Mouse (Mus musculus) bone marrow macrophage, adult 2 months (primary cell): Measurements from ENCODE around the gene Iqce.

Experiments
- CTCF ChIP-seq: IDR thresholded peaks from 2 replicates; pipeline ENCODE4 v1.5.1; 2012; ENCODE audit warnings: low read depth, mild to moderate bottlenecking, low read length, moderate library complexity
- POLR2A ChIP-seq: IDR thresholded peaks from 2 replicates; pipeline ENCODE4 v1.6.1; 2012; ENCODE audit warnings: mild to moderate bottlenecking, low read depth, low read length, borderline replicate concordance

DNA sequence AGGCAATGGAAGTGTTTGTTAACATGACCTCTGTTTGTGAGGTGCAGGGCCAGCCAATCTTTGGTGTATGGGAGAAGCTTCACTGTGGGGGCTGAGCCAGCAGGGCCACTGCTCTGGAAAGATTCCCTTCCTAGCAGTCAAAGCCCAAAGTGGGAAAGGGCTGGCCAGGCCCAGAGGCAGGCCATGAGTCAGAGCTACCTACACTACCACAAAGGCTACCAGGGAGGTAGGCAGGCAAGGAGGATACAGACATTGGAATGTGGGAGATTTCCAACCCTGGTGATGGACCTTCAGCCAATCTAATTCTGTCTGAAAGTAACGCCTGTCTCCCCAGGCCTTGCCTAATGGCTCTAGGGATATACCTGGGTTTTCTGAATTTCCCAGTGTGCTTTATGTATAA, 21.2 kb downstream of the Iqce start:
- TF ChIP-seq POLR2A = no peak
- TF ChIP-seq CTCF = no peak
